Mouse (Mus musculus) kidney, adult 11 months (tissue): ENCODE measurements around the gene Cdhr3.

Experiments used
- DNase-seq: peaks from one replicate; pipeline ENCODE4 v3.0.0; 2022

Gene Cdhr3

GRCm38 (mm10) chr12:33033221-33033620 is 59.5 kb downstream of the Cdhr3 start:
- DNase-seq: no peak

GRCm38 (mm10) chr12:33030589-33030988 is 62.1 kb downstream of the Cdhr3 start:
- no peak for DNase-seq

GRCm38 (mm10) chr12:33030066-33030465 is 62.6 kb downstream of the Cdhr3 start:
- no peak for DNase-seq

- no peak for DNase-seq
These were observed 64.0 kb downstream of the Cdhr3 start for GRCm38 (mm10) chr12:33028708-33029107.

GRCm38 (mm10) chr12:33028109-33028691 is 64.5 kb downstream of the Cdhr3 start:
- no peak for DNase-seq

- peak; percentile 60 for DNase-seq
These were observed 65.6 kb downstream of the Cdhr3 start for GRCm38 (mm10) chr12:33027093-33027492.

GRCm38 (mm10) chr12:33024524-33024923 is 68.2 kb downstream of the Cdhr3 start:
- no peak for DNase-seq

- DNase-seq: no peak
These were observed 70.9 kb downstream of the Cdhr3 start for GRCm38 (mm10) chr12:33021751-33022150.

GRCm38 (mm10) chr12:33021140-33021539 is 71.5 kb downstream of the Cdhr3 start:
- DNase-seq: no peak

GRCm38 (mm10) chr12:33020011-33020410 is 72.7 kb downstream of the Cdhr3 start:
- DNase-seq: no peak

GRCm38 (mm10) chr12:33018601-33019000 is 74.1 kb downstream of the Cdhr3 start:
- DNase-seq: peak; percentile 34

- DNase-seq: no peak
These were observed 75.6 kb downstream of the Cdhr3 start for GRCm38 (mm10) chr12:33016824-33017705.

- DNase-seq: peak; percentile 74
These were observed 77.6 kb downstream of the Cdhr3 start for GRCm38 (mm10) chr12:33015103-33015502.

GRCm38 (mm10) chr12:33014050-33014796 is 78.5 kb downstream of the Cdhr3 start:
- DNase-seq: no peak

- DNase-seq: peak; percentile 45
These were observed 82.6 kb downstream of the Cdhr3 start for GRCm38 (mm10) chr12:33010026-33010425.

- DNase-seq: no peak
These were observed 83.3 kb downstream of the Cdhr3 start for GRCm38 (mm10) chr12:33009206-33009966.

GRCm38 (mm10) chr12:33008305-33009110 is 84.2 kb downstream of the Cdhr3 start:
- peak; percentile 75 for DNase-seq

- DNase-seq: no peak
These were observed 85.5 kb downstream of the Cdhr3 start for GRCm38 (mm10) chr12:33007176-33007575.

GRCm38 (mm10) chr12:33005858-33006257 is 86.8 kb downstream of the Cdhr3 start:
- no peak for DNase-seq

- no peak for DNase-seq
These were observed 89.2 kb downstream of the Cdhr3 start for GRCm38 (mm10) chr12:33003339-33003965.

- DNase-seq: no peak
These were observed 92.3 kb downstream of the Cdhr3 start for GRCm38 (mm10) chr12:33000402-33000801.
